Mouse (Mus musculus) ES-E14 (cell line): ENCODE measurements around the gene Fntb. TPM values are rescaled to one million over a fixed set of nuclear protein-coding genes. Genes with fewer than 3 reads are reported as not detected.
A peak's percentile ranks its signal among the peaks of the same experiment; 100 is the strongest.

Experiments
- DNase-seq: peaks from one replicate; pipeline ENCODE4 v3.0.0-alpha.2; 2013; ENCODE audit warnings: low read depth, low spot score
- H3K27ac ChIP-seq: 2 replicates; pipeline ENCODE4 v1.5.1; 2012; ENCODE audit warnings: low read depth, mild to moderate bottlenecking, low read length, moderate library complexity, mixed read lengths; ENCODE audit not compliant: poor library complexity, insufficient read depth, severe bottlenecking
- H3K36me3 ChIP-seq: 2 replicates; pipeline ENCODE4 v1.6.1; 2012; ENCODE audit warnings: mild to moderate bottlenecking, low read length, moderate library complexity, mixed read lengths; ENCODE audit not compliant: control insufficient read depth, poor library complexity, insufficient read depth, severe bottlenecking
- H3K4me1 ChIP-seq, 2 experiments: fragments of 150-350 bp in 1 of 2; sonication (generic) in 1 of 2; 2 replicates each; pipeline ENCODE4 v1.6.1; 2012; ENCODE audit warnings: low read length in 2 of 2, mild to moderate bottlenecking in 1 of 2, mixed read lengths in 1 of 2; ENCODE audit not compliant: control insufficient read depth in 2 of 2, insufficient read depth in 2 of 2, poor library complexity in 1 of 2
- H3K4me3 ChIP-seq, 2 experiments: fragments of 150-350 bp in 1 of 2; sonication (generic) in 1 of 2; 2 replicates each; pipeline ENCODE4 v1.5.1; 2012; ENCODE audit warnings: low read length in 2 of 2, low read depth in 1 of 2, mild to moderate bottlenecking in 1 of 2, mixed read lengths in 1 of 2; ENCODE audit not compliant: insufficient read depth in 1 of 2, poor library complexity in 1 of 2, severe bottlenecking in 1 of 2
- H3K9ac ChIP-seq: 2 replicates; pipeline ENCODE4 v1.6.1; 2012; ENCODE audit warnings: low read depth, mild to moderate bottlenecking, low read length, mixed read lengths; ENCODE audit not compliant: poor library complexity, insufficient read depth, severe bottlenecking
- H3K9me3 ChIP-seq: fragments of 150-350 bp; sonication (generic); 2 replicates; pipeline ENCODE4 v1.6.1; 2012; ENCODE audit warnings: low read depth, mild to moderate bottlenecking, low read length; ENCODE audit not compliant: control insufficient read depth, insufficient read depth
- CHD2 ChIP-seq: IDR thresholded peaks from 2 replicates; pipeline ENCODE4 v1.6.1; 2014; ENCODE audit warnings: mild to moderate bottlenecking, low read depth, low read length, inconsistent platforms
- HCFC1 ChIP-seq: IDR thresholded peaks from 2 replicates; pipeline ENCODE4 v1.6.1; 2012; ENCODE audit warnings: low read length, inconsistent platforms, borderline replicate concordance; ENCODE audit not compliant: insufficient read depth
- MAFK ChIP-seq: IDR thresholded peaks from 2 replicates; pipeline ENCODE4 v1.6.1; 2014; ENCODE audit warnings: mild to moderate bottlenecking, low read depth, low read length, inconsistent platforms; ENCODE audit not compliant: insufficient read depth
- ZC3H11A ChIP-seq: IDR thresholded peaks from 2 replicates; pipeline ENCODE4 v1.6.1; 2012; ENCODE audit warnings: low read depth, mild to moderate bottlenecking, inconsistent platforms, low read length, borderline replicate concordance
- ZNF384 ChIP-seq: IDR thresholded peaks from 2 replicates; pipeline ENCODE4 v1.6.1; 2012; ENCODE audit warnings: low read depth, low read length, inconsistent platforms
- in situ Hi-C, 2 experiments: fragments of 600-800 bp; cut with MboI; formaldehyde crosslinking; loops; one replicate each; pipeline ENCODE4 v1.15.1; 2025; ENCODE audit warnings: low sequenced_read_pairs in 2 of 2, inconsistent platforms in 1 of 2; ENCODE audit not compliant: unreplicated experiment in 2 of 2
- total RNA-seq: library from RNA; depleted of rRNA; stranded (reverse); fragments of 300-350 nt; gene quantifications from 2 replicates; pipeline ENCODE4 v1.2.3, GENCODE M21; 2012

The Fntb gene
- total RNA-seq, 1 experiment: 24.0 TPM

DNA sequence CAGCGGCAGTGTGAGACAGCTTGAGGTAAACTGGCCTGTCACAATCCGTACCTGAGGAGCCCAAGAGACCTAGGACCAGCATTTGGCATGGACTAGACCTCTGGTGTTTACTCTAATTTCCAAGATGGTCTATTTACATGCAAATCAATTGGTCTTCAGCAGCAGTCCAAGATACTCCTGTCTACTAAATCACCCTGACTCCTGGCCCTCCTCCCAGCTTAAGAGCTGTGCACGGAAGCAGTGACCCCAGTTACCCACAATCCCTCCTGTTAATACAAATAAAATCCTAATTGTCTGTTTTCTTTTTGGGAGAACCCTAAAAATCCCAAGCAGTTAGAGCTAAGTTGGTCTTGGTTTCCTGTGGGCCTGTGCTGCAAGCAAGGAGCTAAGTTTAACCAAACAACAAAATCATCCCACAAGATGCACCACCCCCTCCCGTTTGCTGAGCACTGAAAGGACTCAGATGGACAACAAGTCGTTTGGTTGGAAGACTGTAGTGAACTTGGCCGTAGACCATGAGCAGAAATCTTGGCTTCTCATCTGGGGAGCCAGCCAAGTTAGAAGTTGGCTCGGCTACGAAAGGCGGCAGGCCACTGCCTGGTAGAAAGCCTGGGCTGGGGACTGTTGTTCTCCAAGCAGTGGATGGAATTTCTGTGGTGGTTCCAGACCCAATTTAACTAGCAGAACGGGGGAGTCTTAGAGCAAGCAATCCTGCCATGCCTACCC, 189.5 kb downstream of the Fntb start:
- in situ Hi-C loops: no loop called here
- Histone ChIP-seq H3K4me3 (no peak overlapping the region), H3K4me1 (peaks cover 0 to 2% of the 10 kb centered on the region in 2 experiments; a peak in 1 of 4 replicates), H3K27ac (no peak overlapping the region), H3K9ac (no peak overlapping the region), H3K9me3 (no peaks in the 10 kb centered on the region), H3K36me3 (peaks cover 46% of the 10 kb centered on the region)
- no peak for DNase-seq
- TF ChIP-seq ZC3H11A: no peak
- TF ChIP-seq HCFC1: no peak
- no peak for TF ChIP-seq ZNF384
- no peak for TF ChIP-seq CHD2
- TF ChIP-seq MAFK: no peak

DNA sequence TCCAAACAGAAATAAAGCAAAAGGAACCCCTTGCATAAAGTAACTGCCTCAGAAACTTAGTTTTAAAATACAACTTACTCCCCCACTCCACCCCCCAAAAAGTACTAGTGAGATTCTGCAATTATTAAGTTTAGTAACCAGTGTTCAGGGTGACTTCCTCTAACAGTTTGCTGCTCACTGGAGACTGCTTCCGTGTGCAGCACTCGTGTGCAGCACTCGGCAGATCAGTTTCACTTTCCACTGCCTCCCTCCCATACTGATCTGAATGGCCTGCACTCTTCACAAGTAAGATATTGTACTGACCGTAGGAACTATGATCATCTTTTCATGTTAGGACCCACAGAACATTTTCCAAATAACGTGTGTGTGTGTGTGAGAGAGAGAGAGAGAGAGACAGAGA, 192.3 kb downstream of the Fntb start:
- in situ Hi-C loops: no loop called here
- peaks cover 37% of the 10 kb centered on the region for H3K36me3 ChIP-seq

DNA sequence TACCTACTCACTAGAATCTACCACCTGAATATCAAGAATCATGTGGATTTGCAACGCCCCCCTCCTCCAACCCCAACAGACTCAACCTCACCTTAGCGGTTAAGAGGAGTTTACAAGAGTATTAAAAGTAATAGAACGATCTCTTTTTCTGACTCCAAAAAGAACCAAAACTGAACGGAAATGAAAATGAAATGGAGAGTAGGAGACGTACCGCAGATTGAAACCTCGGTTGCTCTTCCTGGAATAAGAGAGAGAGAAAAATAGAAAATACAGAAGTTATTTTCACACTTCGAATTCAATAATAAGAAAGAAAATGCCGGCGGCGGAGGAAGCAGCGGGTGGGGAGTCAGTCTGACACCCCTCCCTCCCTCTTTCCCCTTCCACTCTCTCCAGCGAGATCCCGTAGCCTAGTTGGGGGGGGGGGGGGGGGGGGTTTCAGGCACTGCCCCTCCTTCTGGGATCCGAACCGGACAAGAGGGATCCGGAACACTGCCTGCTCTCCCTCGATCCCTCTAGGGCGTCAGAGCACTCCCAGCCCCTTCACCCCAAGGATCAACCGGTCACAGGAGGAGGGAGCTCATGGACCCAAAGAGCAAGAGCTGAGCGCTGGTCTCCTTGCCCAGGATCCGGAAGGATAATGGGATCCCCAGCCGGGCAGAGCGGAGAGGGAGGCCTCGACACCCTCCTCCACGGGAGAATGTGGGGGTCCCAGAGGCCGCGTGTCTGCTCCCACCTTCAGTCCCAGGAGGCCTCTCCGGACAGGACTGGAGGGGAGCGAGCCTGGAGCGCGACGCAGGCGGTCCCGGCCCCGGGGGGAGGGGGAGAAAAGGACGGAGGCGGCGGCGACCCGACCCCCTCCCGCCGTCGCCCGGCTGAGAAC, 195.9 kb downstream of the Fntb start:
- Histone ChIP-seq H3K36me3 (peaks cover 12% of the 10 kb centered on the region), H3K27ac (peak overlapping the region; percentile 54), H3K4me1 (peaks cover 5 to 11% of the 10 kb centered on the region in 2 experiments; a peak in 3 of 4 replicates), H3K9ac (peak overlapping the region; percentile 91), H3K4me3 (peak overlapping the region; percentile 91 to 95), H3K9me3 (no peaks in the 10 kb centered on the region)
- in situ Hi-C loops: no loop called here
- DNase-seq: no peak
- TF ChIP-seq MAFK: no peak
- TF ChIP-seq HCFC1: no peak
- no peak for TF ChIP-seq ZNF384
- TF ChIP-seq ZC3H11A: no peak
- no peak for TF ChIP-seq CHD2

More for the DNA sequence above, 192.3 kb downstream of the Fntb start:
- no peak for TF ChIP-seq MAFK
- TF ChIP-seq ZNF384: no peak
- TF ChIP-seq CHD2: no peak
- Histone ChIP-seq H3K4me1 (peaks cover 2 to 4% of the 10 kb centered on the region in 2 experiments; a peak in 2 of 4 replicates), H3K4me3 (no peak overlapping the region), H3K9ac (no peak overlapping the region), H3K9me3 (no peaks in the 10 kb centered on the region), H3K27ac (no peak overlapping the region)
- no peak for DNase-seq

DNA sequence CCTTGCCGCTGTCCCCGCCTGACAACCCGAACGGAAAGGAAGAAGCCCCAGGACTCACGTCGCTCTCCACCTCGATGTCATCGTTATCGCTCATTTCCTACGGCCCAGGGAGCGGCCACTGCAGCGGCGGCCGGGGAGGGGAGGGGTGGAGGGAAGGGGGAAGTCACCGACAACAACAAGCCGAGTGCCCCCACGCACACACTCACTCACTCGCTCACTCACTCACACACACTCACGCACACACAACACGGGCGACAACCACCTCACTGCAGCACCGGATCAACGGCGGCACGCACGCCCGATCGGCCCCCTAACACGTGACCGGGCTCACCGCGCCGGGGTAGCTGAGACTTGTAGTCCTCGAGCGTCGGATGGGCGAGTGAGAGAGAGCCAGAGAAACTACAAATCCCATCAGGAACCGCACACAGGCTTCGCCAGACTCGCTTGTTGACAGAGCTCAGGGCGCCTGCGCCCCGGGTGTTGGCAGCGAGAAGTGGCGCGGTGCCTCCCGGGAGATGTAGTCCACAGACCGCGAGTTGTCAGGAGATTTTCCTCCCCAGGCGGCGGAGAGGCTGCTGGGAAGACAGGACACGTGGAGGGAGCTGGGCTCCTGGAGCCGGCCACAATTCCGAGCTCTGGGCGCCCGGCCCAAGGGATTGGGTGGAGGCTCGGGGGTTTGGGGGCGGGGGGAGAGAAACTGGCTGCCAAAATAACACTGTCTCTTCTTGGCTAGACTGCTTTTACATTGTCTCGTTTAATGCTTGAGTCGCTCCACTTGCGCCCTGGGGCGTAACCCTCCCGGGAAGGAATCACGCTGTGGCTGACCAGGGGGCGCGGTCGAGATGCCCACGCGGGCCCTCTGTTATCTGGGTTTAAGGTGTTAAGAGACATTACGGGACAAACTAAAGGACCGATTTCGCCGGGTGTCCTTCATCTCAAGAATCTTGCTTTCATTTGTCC, 196.8 kb downstream of the Fntb start, which contains the start of gene Max:
Max (minus strand) TSS at position 270 of the 960 bp plus-strand sequence.
- in situ Hi-C loops: no loop called here
- peak; percentile 97 for DNase-seq
- H3K4me1 ChIP-seq: peaks cover 11% of the 10 kb centered on the region in 2 experiments; a peak in 3 of 4 replicates
- TF ChIP-seq CHD2 (peak; percentile 68; the same call in 1 of the 2 replicates), MAFK (no peak), HCFC1 (peak; percentile 98)
- peak within 1 kb of the TSS; percentile 91 to 95 for H3K4me3 ChIP-seq
- H3K9me3 ChIP-seq: no peaks in the 10 kb centered on the region
- H3K9ac ChIP-seq: peak within 1 kb of the TSS; percentile 91
- peaks cover 10% of the 10 kb centered on the region for H3K36me3 ChIP-seq
- peak within 1 kb of the TSS; percentile 54 for H3K27ac ChIP-seq
